Mouse (Mus musculus): ENCODE results near the gene Rmnd5a. TPM values are rescaled to one million over a fixed set of nuclear protein-coding genes. Genes with fewer than 3 reads are reported as not detected.

Rmnd5a gene
- polyA plus RNA-seq, 1 experiment from 2014 or later: 9.0 TPM

DNA sequence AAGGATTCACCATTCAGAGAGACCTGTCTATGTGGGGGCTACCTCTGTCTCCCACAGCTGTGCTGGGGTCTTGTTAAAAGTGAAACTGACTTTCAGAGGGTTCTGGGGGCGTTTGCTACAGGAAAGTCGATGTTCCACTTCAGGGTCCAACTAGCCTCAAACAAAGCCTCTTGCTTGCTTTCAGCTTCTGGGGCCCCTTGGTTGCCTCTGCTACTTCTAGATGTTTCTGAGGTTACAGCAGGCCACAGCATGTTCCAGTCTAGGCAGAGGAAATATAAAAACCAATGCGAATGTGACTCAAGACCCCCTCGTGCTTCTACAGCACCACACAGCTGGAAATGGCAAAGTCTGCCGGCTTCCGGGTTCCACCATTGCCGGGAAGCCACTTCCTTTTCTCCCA is 82.9 kb downstream of the Rmnd5a start:
- H3K27ac ChIP-seq (ENCODE audit: low read depth): no peak overlapping the region
- H3K36me3 ChIP-seq (ENCODE audit: control insufficient read depth, insufficient read depth, low read length): no peaks in the 10 kb centered on the region
- DNase-seq (ENCODE audit: low spot score): no peak
- 91% methylated on average over 7 of the region's 7 CpGs for WGBS
- H3K27me3 ChIP-seq (replicated peaks; ENCODE audit: control insufficient read depth, insufficient read depth, low read length): no peaks in the 10 kb centered on the region
- no peak overlapping the region for H3K9ac ChIP-seq (ENCODE audit: low read length)
- no peak overlapping the region for H3K4me3 ChIP-seq (ENCODE audit: low read depth, low read length)
- no peak overlapping the region for H3K4me2 ChIP-seq (ENCODE audit: low read length)
- no peak for ATAC-seq (replicated peaks; ENCODE audit: low FRiP score, low TSS enrichment, low read depth)
- no peaks in the 10 kb centered on the region for H3K9me3 ChIP-seq (ENCODE audit: control insufficient read depth, low read length)
- no peaks in the 10 kb centered on the region for H3K4me1 ChIP-seq (replicated peaks; ENCODE audit: control insufficient read depth, insufficient read depth, low read length)

DNA sequence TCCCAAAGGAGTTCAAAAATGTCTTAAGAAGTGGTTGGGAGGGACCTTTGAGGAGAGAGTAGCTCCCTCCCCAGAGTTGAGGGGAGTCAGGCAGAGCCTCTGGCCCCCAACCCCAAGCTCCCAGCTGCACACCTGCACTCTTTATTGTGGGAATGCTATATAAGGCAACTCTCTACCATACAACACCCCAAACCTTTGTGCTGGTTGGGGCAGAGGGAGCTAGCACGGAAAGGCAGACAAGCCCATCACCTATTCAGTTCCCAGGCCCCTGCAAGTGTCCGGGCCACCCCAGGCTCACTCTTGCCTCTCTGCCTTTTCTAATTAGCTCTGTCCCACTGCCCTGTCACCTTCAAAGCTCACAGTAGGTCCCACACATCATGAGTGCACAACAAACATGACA is 86.7 kb downstream of the Rmnd5a start:
- no peak overlapping the region for H3K9ac ChIP-seq (ENCODE audit: low read length)
- H3K36me3 ChIP-seq (ENCODE audit: control insufficient read depth, insufficient read depth, low read length): no peaks in the 10 kb centered on the region
- ATAC-seq (replicated peaks; ENCODE audit: low FRiP score, low TSS enrichment, low read depth) (no peak), DNase-seq (ENCODE audit: low spot score) (no peak)
- no peaks in the 10 kb centered on the region for H3K9me3 ChIP-seq (ENCODE audit: control insufficient read depth, low read length)
- H3K27ac ChIP-seq (ENCODE audit: low read depth): no peak overlapping the region
- H3K4me2 ChIP-seq (ENCODE audit: low read length): no peak overlapping the region
- H3K4me3 ChIP-seq (ENCODE audit: low read depth, low read length): no peak overlapping the region
- no peaks in the 10 kb centered on the region for H3K27me3 ChIP-seq (replicated peaks; ENCODE audit: control insufficient read depth, insufficient read depth, low read length)
- WGBS: 82% methylated on average over 2 of the region's 2 CpGs
- H3K4me1 ChIP-seq (replicated peaks; ENCODE audit: control insufficient read depth, insufficient read depth, low read length): no peaks in the 10 kb centered on the region

DNA sequence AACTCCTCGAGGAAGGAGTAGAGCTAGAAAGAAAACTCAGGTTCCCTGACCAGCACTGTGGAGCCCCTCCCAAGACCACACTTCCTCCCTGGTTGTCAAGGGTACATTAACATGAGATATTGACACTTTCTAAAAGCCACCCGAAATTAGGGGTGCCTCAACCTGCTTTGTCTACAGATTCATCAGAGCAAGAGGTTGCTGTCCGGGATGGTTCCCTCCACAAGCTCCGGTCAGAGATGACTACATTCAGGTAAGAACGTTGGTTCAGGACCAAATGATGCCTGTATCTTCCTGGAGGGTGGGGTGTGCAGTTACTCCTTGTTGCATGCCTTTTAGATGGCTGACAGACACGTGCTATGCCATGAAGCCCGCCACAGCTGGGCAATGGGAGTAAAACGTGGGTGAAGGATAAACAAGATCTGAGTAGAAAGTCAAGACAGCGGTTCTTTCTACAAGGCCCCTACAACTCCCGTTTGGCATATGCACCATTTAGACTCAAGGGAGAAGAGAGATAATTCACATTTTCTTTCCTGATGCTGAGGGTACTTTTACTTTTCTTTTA is 87.5 kb downstream of the Rmnd5a start:
- H3K4me3 ChIP-seq (ENCODE audit: low read depth, low read length): no peak overlapping the region
- H3K4me1 ChIP-seq (replicated peaks; ENCODE audit: control insufficient read depth, insufficient read depth, low read length): no peaks in the 10 kb centered on the region
- H3K4me2 ChIP-seq (ENCODE audit: low read length): no peak overlapping the region
- 0 out of 2 replicates have a peak, but pooled peaks cover 2% of the 10 kb centered on the region for H3K9me3 ChIP-seq (ENCODE audit: control insufficient read depth, low read length)
- no peaks in the 10 kb centered on the region for H3K36me3 ChIP-seq (ENCODE audit: control insufficient read depth, insufficient read depth, low read length)
- 80% methylated on average over 10 of the region's 10 CpGs for WGBS
- no peak overlapping the region for H3K9ac ChIP-seq (ENCODE audit: low read length)
- no peaks in the 10 kb centered on the region for H3K27me3 ChIP-seq (replicated peaks; ENCODE audit: control insufficient read depth, insufficient read depth, low read length)
- DNase-seq (ENCODE audit: low spot score) (no peak), ATAC-seq (replicated peaks; ENCODE audit: low FRiP score, low TSS enrichment, low read depth) (no peak)
- no peak overlapping the region for H3K27ac ChIP-seq (ENCODE audit: low read depth)

DNA sequence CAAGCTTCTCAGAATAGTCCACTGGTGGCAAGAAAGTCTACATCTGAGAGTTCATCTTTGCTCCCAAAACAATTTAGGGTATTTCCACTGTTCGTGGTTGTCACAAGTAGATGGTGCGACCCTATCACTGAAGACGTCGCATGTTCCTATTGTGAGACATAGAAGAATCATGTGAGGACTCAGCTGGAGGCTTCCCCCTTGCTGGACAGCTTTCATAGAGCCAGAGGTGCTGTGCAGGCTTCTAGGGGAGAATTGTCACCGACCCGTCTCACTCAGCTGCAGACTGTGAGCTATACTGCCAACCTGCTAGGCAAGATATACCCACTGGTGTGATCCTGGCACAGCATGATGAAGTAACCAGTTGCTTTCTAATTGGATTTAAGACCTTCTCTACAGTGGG is 88.2 kb downstream of the Rmnd5a start:
- no peak overlapping the region for H3K4me2 ChIP-seq (ENCODE audit: low read length)
- ATAC-seq (replicated peaks; ENCODE audit: low FRiP score, low TSS enrichment, low read depth) (no peak), DNase-seq (ENCODE audit: low spot score) (no peak)
- H3K4me1 ChIP-seq (replicated peaks; ENCODE audit: control insufficient read depth, insufficient read depth, low read length): no peaks in the 10 kb centered on the region
- WGBS: 95% methylated on average over 6 of the region's 6 CpGs
- H3K27me3 ChIP-seq (replicated peaks; ENCODE audit: control insufficient read depth, insufficient read depth, low read length): no peaks in the 10 kb centered on the region
- H3K4me3 ChIP-seq (ENCODE audit: low read depth, low read length): no peak overlapping the region
- H3K9ac ChIP-seq (ENCODE audit: low read length): no peak overlapping the region
- 0 out of 2 replicates have a peak, but pooled peaks cover 3% of the 10 kb centered on the region for H3K9me3 ChIP-seq (ENCODE audit: control insufficient read depth, low read length)
- no peaks in the 10 kb centered on the region for H3K36me3 ChIP-seq (ENCODE audit: control insufficient read depth, insufficient read depth, low read length)
- H3K27ac ChIP-seq (ENCODE audit: low read depth): no peak overlapping the region

DNA sequence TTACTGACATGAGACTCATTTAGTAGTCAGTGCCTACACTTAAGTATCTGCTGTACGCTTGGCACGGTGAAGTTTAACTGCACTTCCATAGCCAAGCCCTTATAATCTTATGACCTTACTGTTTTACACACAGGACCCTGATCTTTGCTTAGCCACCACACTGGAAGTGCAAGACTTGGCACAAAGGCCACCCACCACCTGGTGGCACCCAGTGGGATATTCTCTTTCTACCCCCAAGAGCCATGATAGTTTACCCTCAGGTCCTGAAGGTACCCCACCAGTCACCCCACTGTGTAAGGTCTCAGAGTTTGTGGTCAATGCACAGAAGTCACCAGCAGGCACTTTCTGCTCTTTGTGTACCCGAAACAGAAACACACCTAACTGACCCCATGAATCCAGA is 89.2 kb downstream of the Rmnd5a start:
- H3K4me3 ChIP-seq (ENCODE audit: low read depth, low read length): no peak overlapping the region
- no peaks in the 10 kb centered on the region for H3K27me3 ChIP-seq (replicated peaks; ENCODE audit: control insufficient read depth, insufficient read depth, low read length)
- H3K9ac ChIP-seq (ENCODE audit: low read length): no peak overlapping the region
- H3K27ac ChIP-seq (ENCODE audit: low read depth): no peak overlapping the region
- no peak for ATAC-seq (replicated peaks; ENCODE audit: low FRiP score, low TSS enrichment, low read depth)
- H3K9me3 ChIP-seq (ENCODE audit: control insufficient read depth, low read length): 0 out of 2 replicates have a peak, but pooled peaks cover 3% of the 10 kb centered on the region
- H3K4me1 ChIP-seq (replicated peaks; ENCODE audit: control insufficient read depth, insufficient read depth, low read length): no peaks in the 10 kb centered on the region
- no peak for DNase-seq (ENCODE audit: low spot score)
- no peaks in the 10 kb centered on the region for H3K36me3 ChIP-seq (ENCODE audit: control insufficient read depth, insufficient read depth, low read length)
- 91% methylated on average over 3 of the region's 3 CpGs for WGBS
- no peak overlapping the region for H3K4me2 ChIP-seq (ENCODE audit: low read length)

DNA sequence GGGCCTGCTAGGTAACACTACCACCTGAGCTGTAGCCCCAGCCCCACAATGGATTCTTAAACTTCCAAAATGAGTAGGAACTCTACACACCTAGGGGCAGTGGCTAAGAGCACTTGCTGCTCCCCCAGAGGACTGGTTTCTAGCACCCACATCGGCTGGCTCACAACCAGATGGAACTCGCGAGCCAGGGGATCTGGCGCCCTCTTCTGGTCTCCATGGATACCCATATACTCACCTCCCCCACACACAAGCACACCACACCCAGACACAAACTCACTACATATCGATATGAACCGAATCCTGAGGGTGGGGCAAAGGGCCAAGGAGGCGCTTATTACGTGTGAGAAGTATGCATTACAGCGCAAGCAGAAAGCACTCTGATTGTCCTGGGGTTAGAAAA is 92.4 kb downstream of the Rmnd5a start:
- no peak for ATAC-seq (replicated peaks; ENCODE audit: low FRiP score, low TSS enrichment, low read depth)
- Histone ChIP-seq H3K4me2 (ENCODE audit: low read length) (no peak overlapping the region), H3K36me3 (ENCODE audit: control insufficient read depth, insufficient read depth, low read length) (no peaks in the 10 kb centered on the region), H3K9me3 (ENCODE audit: control insufficient read depth, low read length) (0 out of 2 replicates have a peak, but pooled peaks cover 3% of the 10 kb centered on the region), H3K4me1 (replicated peaks; ENCODE audit: control insufficient read depth, insufficient read depth, low read length) (no peaks in the 10 kb centered on the region), H3K27me3 (replicated peaks; ENCODE audit: control insufficient read depth, insufficient read depth, low read length) (no peaks in the 10 kb centered on the region), H3K9ac (ENCODE audit: low read length) (no peak overlapping the region), H3K4me3 (ENCODE audit: low read depth, low read length) (no peak overlapping the region), H3K27ac (ENCODE audit: low read depth) (no peak overlapping the region)
- no peak for DNase-seq (ENCODE audit: low spot score)
- 97% methylated on average over 9 of the region's 9 CpGs for WGBS

DNA sequence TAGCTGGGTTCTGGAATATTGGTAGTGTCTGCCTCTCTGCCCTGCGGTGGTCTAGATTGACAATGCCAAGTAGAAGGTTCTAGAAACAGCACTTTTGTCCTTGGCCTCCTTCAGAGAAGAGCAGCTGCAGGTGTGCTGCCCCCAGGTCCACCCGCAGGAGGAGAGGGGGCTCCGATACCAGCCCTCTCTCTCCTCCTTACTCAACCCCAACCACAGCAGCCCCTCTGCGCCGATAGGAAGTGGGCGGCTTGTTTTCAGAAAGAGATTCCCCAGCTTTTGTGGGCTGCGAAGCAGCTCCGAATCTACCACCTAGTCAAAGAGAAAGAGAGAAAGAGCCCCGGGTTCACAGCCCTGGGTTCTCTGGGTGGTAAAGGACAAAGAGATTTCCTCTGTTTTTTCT is 99.3 kb downstream of the Rmnd5a start:
- Histone ChIP-seq H3K27me3 (replicated peaks; ENCODE audit: control insufficient read depth, insufficient read depth, low read length) (no peaks in the 10 kb centered on the region), H3K36me3 (ENCODE audit: control insufficient read depth, insufficient read depth, low read length) (no peaks in the 10 kb centered on the region), H3K9me3 (ENCODE audit: control insufficient read depth, low read length) (no peaks in the 10 kb centered on the region), H3K4me3 (ENCODE audit: low read depth, low read length) (no peak overlapping the region), H3K9ac (ENCODE audit: low read length) (no peak overlapping the region), H3K4me2 (ENCODE audit: low read length) (no peak overlapping the region), H3K27ac (ENCODE audit: low read depth) (no peak overlapping the region), H3K4me1 (replicated peaks; ENCODE audit: control insufficient read depth, insufficient read depth, low read length) (no peaks in the 10 kb centered on the region)
- no peak for ATAC-seq (replicated peaks; ENCODE audit: low FRiP score, low TSS enrichment, low read depth)
- 88% methylated on average over 9 of the region's 9 CpGs for WGBS
- no peak for DNase-seq (ENCODE audit: low spot score)

DNA sequence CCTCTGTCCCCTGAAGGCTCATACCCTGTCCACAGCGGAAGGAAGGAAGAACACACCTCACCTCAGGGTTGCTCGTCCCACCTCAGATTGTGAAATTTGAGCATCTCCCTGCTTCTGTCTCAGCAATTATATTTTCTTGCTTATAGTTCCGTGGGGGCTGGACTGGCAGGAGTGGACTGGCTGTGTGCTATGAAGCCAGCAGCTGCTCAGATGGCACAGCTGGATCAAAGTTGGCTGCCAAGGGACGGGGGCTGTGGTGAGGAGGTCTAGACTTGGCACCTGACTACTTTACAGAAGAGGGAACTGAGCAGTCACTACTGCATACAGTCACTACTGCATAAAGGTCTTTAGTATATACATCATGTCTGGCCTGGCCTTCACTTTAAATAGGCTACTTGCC is 101.1 kb downstream of the Rmnd5a start:
- no peak overlapping the region for H3K4me3 ChIP-seq (ENCODE audit: low read depth, low read length)
- ATAC-seq (replicated peaks; ENCODE audit: low FRiP score, low TSS enrichment, low read depth) (no peak), DNase-seq (ENCODE audit: low spot score) (no peak)
- H3K4me1 ChIP-seq (replicated peaks; ENCODE audit: control insufficient read depth, insufficient read depth, low read length): no peaks in the 10 kb centered on the region
- no peaks in the 10 kb centered on the region for H3K27me3 ChIP-seq (replicated peaks; ENCODE audit: control insufficient read depth, insufficient read depth, low read length)
- H3K4me2 ChIP-seq (ENCODE audit: low read length): no peak overlapping the region
- H3K9me3 ChIP-seq (ENCODE audit: control insufficient read depth, low read length): no peaks in the 10 kb centered on the region
- H3K36me3 ChIP-seq (ENCODE audit: control insufficient read depth, insufficient read depth, low read length): no peaks in the 10 kb centered on the region
- H3K27ac ChIP-seq (ENCODE audit: low read depth): no peak overlapping the region
- H3K9ac ChIP-seq (ENCODE audit: low read length): no peak overlapping the region
- 88% methylated on average over 4 of the region's 4 CpGs for WGBS

DNA sequence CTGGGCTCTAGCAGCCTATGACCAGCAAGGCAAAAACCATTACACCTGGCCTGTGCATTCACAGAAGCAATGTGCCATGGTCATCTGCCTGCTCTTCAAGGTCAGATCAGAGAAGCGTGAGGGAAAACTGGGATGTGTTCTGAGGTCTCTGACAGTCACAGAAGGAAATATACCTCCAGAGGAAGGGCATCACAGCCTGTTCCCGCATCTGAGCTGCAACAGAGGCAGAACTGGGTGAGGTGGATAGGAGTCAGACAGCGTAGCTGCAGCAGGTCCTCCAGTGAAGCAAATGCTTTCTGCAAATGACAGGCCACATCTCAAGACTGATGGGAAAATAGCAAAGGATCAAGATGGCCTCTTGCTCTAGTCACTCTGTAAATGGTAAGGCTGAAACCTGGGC is 101.5 kb downstream of the Rmnd5a start:
- H3K27ac ChIP-seq (ENCODE audit: low read depth): no peak overlapping the region
- no peak overlapping the region for H3K4me2 ChIP-seq (ENCODE audit: low read length)
- H3K9ac ChIP-seq (ENCODE audit: low read length): no peak overlapping the region
- H3K27me3 ChIP-seq (replicated peaks; ENCODE audit: control insufficient read depth, insufficient read depth, low read length): no peaks in the 10 kb centered on the region
- H3K4me1 ChIP-seq (replicated peaks; ENCODE audit: control insufficient read depth, insufficient read depth, low read length): no peaks in the 10 kb centered on the region
- WGBS: 82% methylated on average over 3 of the region's 3 CpGs
- H3K36me3 ChIP-seq (ENCODE audit: control insufficient read depth, insufficient read depth, low read length): no peaks in the 10 kb centered on the region
- H3K4me3 ChIP-seq (ENCODE audit: low read depth, low read length): no peak overlapping the region
- DNase-seq (ENCODE audit: low spot score) (no peak), ATAC-seq (replicated peaks; ENCODE audit: low FRiP score, low TSS enrichment, low read depth) (no peak)
- no peaks in the 10 kb centered on the region for H3K9me3 ChIP-seq (ENCODE audit: control insufficient read depth, low read length)
